Mouse (Mus musculus): ENCODE data around the gene Tmem176b. TPM values are rescaled to one million over a fixed set of nuclear protein-coding genes. Genes with fewer than 3 reads are reported as not detected.
"Not testable (repeated sequence)": the region's sequence is repeated elsewhere in the genome, so short reads cannot be mapped to it uniquely, and the experiment has no call there.

Tmem176b gene
- total RNA-seq, 2 experiments from 2014 or later: 72.1 to 81.8 TPM

- DNase-seq: no peak
- intact Hi-C loops (cut with DNase I): no loop called here
Observed at GRCm38 (mm10) chr6:48845086-48845485, 3.8 kb upstream of the Tmem176b start.

GRCm38 (mm10) chr6:48842111-48842842 lies 981 bp upstream of the Tmem176b start:
- DNase-seq: peak; percentile 32 to 41
- intact Hi-C loops (cut with DNase I): no loop called here

- peak; percentile 53 to 71 for DNase-seq
- intact Hi-C loops (cut with DNase I): loop anchor here (2.0 kb wide), 1 partner anchor 18 kb away; no protein-coding TSS in a partner anchor
Observed at GRCm38 (mm10) chr6:48840371-48840969, 826 bp downstream of the Tmem176b start, which contains the start of gene Tmem176a. Gene Tmem176a (plus strand): TSS chr6:48840919.

GRCm38 (mm10) chr6:48838321-48839080 lies 2.8 kb downstream of the Tmem176b start:
- intact Hi-C loops (cut with DNase I): no loop called here
- DNase-seq: no peak

- no peak for DNase-seq
- intact Hi-C loops (cut with DNase I): no loop called here
Observed at GRCm38 (mm10) chr6:48837516-48837915, 3.8 kb downstream of the Tmem176b start.

GRCm38 (mm10) chr6:48836146-48836545 lies 5.2 kb downstream of the Tmem176b start:
- DNase-seq: no peak
- intact Hi-C loops (cut with DNase I): no loop called here

GRCm38 (mm10) chr6:48835241-48835640 lies 6.1 kb downstream of the Tmem176b start:
- no peak for DNase-seq
- intact Hi-C loops (cut with DNase I): no loop called here

- DNase-seq: no peak
- intact Hi-C loops (cut with DNase I): no loop called here
Observed at GRCm38 (mm10) chr6:48833515-48833914, 7.8 kb downstream of the Tmem176b start.

GRCm38 (mm10) chr6:48832426-48832825 lies 8.9 kb downstream of the Tmem176b start:
- DNase-seq: no peak

GRCm38 (mm10) chr6:48831141-48831540 lies 10.2 kb downstream of the Tmem176b start:
- intact Hi-C loops (cut with DNase I): no loop called here
- DNase-seq: no peak

More at GRCm38 (mm10) chr6:48832426-48832825, 8.9 kb downstream of the Tmem176b start:
- intact Hi-C loops (cut with DNase I): no loop called here

GRCm38 (mm10) chr6:48830241-48830640 lies 11.1 kb downstream of the Tmem176b start:
- intact Hi-C loops (cut with DNase I): no loop called here
- no peak for DNase-seq

- DNase-seq: no peak
- intact Hi-C loops (cut with DNase I): no loop called here
Observed at GRCm38 (mm10) chr6:48829651-48830050, 11.6 kb downstream of the Tmem176b start.

GRCm38 (mm10) chr6:48828976-48829375 lies 12.3 kb downstream of the Tmem176b start:
- intact Hi-C loops (cut with DNase I): no loop called here
- no peak for DNase-seq

- intact Hi-C loops (cut with DNase I): no loop called here
Observed at GRCm38 (mm10) chr6:48825016-48825415, 16.3 kb downstream of the Tmem176b start.

GRCm38 (mm10) chr6:48821991-48822785 lies 19.1 kb downstream of the Tmem176b start:
- DNase-seq; intact Hi-C loops (cut with DNase I): not testable (repeated sequence)

More at GRCm38 (mm10) chr6:48825016-48825415, 16.3 kb downstream of the Tmem176b start:
- no peak for DNase-seq

GRCm38 (mm10) chr6:48817815-48818214 lies 23.5 kb downstream of the Tmem176b start:
- DNase-seq: peak; percentile 73 to 84
- intact Hi-C loops (cut with DNase I): loop anchor here (1.0 kb wide), 2 partner anchors 40 to 137 kb away; no protein-coding TSS in a partner anchor

GRCm38 (mm10) chr6:48815013-48815412 lies 26.3 kb downstream of the Tmem176b start:
- intact Hi-C loops (cut with DNase I): no loop called here
- DNase-seq: no peak

GRCm38 (mm10) chr6:48809494-48810219 lies 31.6 kb downstream of the Tmem176b start:
- no peak for DNase-seq
- intact Hi-C loops (cut with DNase I): no loop called here

GRCm38 (mm10) chr6:48806746-48807145 lies 34.5 kb downstream of the Tmem176b start:
- intact Hi-C loops (cut with DNase I): no loop called here
- DNase-seq: no peak

- intact Hi-C loops (cut with DNase I): no loop called here
- DNase-seq: no peak
Observed at GRCm38 (mm10) chr6:48804346-48804745, 37.0 kb downstream of the Tmem176b start.
